Mouse (Mus musculus): ENCODE measurements around the gene Dll4.

The Dll4 gene

GRCm38 (mm10) chr2:119334135-119334534 is 8.6 kb downstream of the Dll4 start:
- in situ Hi-C loops (cut with MboI, MseI), result no loop called here

- in situ Hi-C loops (cut with MboI, MseI), result no loop called here
Measured at GRCm38 (mm10) chr2:119334964-119335525, 9.5 kb downstream of the Dll4 start.

GRCm38 (mm10) chr2:119335535-119335934 is 10.0 kb downstream of the Dll4 start:
- in situ Hi-C loops (cut with MboI, MseI), result no loop called here

GRCm38 (mm10) chr2:119336002-119336401 is 10.4 kb downstream of the Dll4 start:
- in situ Hi-C loops (cut with MboI, MseI), result no loop called here

DNA sequence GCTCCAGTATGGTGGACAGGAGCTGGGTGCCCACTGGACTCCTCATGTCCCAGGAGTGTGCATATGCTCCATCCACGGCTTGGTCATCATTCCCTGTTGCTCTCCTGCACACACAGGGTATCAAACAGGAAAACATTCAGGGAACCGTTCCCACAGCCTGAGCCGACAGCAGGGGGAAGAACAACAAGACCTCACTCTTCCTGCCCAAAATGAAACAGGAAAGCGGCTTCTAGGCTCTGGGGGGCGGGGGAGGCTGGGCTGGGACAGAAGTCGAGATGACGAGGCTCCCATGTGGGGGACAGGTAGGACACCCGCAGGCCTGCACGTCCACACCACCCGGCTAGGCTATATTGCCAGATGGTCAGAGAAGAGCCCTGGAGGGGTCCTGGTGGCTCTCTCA is 10.9 kb downstream of the Dll4 start:
- in situ Hi-C loops (cut with MboI, MseI), result no loop called here

DNA sequence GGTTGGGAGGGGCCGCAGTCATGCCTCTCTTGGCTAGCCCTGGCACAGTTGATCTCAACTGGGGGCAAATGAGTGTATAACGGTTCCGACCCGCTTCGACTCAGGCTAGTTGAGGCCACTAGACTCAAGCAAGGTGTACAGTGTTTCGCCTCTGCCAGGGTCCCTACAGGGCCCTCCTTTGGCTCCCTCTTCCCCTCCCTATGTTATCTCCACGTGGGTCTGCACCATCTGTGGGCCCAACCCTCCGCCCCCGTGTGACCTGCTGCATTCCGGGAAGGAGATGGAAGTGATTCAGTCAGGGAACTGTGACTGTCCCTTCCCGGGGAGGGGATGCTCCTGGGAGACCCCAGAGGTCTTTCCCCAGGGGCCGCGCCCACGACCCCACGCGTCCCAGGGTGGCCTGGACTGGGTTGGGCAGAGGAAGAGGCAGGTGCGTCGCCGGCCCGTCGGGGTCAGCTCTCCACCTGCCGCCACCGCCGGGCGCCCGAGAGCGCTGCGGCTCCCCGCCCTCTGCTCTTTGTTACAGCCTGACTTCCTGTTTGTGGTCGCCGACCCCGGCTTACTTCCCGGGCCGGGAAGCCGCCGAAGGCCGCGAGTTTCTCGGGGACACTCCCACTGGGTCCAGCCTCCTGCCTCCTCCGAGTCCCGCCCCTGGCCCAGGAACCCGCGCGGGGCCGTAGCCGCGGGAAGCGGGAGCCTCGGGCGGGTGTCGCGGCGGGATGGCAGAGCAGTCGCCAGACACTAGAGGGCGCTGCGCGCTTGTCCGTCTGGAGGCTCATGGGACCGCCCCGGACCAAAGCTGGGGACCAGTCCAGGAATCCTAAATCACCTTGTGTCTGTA is 12.1 kb downstream of the Dll4 start:
- in situ Hi-C loops (cut with MboI, MseI), result no loop called here

DNA sequence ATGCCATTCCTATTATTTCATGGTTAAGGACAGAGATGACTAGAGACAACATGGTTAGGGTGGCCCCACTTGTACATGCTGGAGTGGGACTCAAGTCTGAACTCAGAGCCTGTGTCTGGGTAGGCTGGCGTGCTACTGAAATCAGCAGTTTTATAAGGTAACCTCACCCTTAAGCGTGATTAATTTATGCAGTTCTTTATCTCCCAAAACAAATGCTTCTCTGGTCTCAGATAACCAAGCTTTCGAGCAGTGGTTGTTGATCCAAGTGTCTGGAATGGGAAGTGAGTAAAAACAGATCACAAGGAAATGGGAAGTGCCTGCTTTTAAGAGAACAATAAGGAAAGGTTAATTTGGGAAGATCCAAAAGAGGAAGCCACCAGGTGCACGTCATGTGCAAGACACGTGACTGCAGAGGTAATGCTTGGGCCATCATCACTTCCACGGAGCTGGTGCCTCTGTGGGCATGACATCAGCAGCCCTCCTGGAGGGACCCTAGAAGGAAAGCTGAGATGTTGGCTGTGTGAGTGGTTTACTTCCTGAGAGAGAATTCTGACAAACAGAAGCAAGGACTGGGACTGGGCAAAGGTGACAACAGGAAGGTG is 19.1 kb downstream of the Dll4 start:
- in situ Hi-C loops (cut with MboI, MseI), result no loop called here

DNA sequence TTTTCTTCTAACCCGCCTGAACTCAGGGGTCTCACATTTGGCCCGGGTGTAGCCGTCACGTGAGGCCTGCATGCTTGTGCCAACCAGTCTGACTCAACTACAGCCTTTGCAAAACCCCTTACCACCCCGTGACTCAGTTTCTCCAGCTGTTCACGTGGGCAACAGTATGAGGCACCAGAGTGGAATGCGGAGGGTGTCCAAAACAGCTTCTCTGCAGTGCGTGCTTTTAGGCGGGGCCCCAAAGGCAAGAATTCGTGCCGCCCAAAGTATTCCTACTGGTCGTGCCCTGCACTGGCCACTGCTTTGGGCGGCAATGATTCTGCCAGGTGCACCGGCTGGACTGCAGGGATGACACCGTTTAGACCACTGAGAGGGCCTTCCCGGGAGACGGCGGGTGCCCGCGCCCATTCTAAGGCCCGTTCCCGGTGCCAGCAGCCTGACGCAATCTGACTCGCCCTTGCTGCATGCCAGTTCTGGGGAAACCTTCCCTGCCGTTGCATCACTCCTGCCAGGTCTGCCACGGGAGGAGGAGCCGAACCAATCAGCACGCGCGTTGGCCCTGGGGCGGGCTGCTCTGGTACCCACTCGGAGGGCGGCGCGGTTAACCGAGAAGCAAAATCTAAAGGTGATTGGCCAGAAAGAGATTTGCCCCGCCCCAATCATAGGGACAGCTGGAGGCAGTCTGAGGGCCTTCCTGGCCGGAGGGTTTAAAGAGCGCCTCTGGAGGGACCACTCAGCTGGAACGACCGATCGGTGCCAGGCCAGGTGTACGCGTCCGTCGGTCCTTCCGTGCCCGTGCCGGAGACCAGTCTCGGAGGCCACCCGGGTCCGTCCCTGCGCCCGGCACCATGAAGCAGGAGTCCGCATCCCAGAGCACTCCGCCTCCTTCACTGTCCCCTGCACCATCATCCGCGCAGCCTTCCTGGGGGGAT is 25.2 kb downstream of the Dll4 start, which contains the start of gene Chac1:
Gene Chac1, plus strand, starts transcription at position 675 of the 932 bp plus-strand sequence.
- in situ Hi-C loops (cut with MboI, MseI), result no loop called here

GRCm38 (mm10) chr2:119353707-119354106 is 28.1 kb downstream of the Dll4 start:
- in situ Hi-C loops (cut with MboI, MseI), result no loop called here

GRCm38 (mm10) chr2:119355089-119355488 is 29.5 kb downstream of the Dll4 start:
- in situ Hi-C loops (cut with MboI, MseI), result no loop called here

DNA sequence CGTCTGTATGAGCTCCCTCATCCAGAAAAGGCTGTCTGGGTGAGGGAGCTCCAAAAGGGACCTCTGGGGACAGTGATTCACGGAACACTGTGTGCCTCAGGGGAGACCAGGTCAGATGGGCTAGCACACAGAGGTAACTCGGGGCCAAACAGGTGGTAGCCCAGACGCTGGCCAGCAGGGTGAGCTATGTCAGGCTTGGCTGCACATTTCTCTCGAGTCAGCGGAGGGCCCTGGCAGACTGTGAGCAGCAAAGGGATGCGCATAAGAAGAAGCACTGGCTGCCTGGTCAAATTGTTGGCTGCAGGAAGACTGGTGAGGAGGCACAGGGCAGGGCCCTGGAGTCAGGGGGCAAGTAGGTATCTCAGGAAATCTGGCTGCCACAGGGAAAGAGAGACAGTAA is 30.1 kb downstream of the Dll4 start:
- in situ Hi-C loops (cut with MboI, MseI), result no loop called here

DNA sequence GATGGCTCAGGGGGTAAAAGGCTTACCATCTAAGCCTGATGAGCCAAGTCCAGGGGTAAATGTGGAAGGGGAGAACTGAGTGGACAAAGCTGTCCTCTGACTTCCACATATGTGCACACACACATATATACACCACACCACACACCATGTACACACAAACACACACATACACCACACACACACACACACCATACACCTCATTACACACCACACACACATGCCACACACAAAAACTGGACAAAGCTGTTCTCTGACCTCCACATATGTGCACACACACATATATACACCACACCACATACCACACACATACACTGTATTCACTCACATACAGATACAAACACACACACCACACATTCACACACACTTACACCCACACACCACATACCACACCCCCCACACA is 30.7 kb downstream of the Dll4 start:
- in situ Hi-C loops (cut with MboI, MseI), result no loop called here

GRCm38 (mm10) chr2:119356805-119357204 is 31.2 kb downstream of the Dll4 start:
- in situ Hi-C loops (cut with MboI, MseI), result no loop called here

DNA sequence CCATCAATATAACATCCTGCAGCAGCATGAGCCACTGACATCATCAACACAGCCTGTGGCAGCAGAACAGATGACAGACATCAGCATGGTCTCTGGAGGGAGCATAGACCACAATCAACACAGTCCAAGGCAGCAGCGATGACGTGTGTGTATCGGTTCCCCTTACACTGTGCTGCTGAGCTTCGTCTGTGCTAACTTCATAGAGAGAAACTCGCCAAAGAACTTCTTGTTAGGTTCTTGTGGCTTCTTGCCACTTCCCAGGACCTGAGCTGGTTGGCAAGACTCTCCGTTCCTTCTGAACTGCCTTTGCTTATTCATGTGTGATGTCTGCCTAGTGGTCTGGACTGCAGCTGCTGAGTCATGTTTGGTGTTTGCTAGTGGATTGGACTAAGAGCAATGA is 32.7 kb downstream of the Dll4 start:
- in situ Hi-C loops (cut with MboI, MseI), result no loop called here

DNA sequence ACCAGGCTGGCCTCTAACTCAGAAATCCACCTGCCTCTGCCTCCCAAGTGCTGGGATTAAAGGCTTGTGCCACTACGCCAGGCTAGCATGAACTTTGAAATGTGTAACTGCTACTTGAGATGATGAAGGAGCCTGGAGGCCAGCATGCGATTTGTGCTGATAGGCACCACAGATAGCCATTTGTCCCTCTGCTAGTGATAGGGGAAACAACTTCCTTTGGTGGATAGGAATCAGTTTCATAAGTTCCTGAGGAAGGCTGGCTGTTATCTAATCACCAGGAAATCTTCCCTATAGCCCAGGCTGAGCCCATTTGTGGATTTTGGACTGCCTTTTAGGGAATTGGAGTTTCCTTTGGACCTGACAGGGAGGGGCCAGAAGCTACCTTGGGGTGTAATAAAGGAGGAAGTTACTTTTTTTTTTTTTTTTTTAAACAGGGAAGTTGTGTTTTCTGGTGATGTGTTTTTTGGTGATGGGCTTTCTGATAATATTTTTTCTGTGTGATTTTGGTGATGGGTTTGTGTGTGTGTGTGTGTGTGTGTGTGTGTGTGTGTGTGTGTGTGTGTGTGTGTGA is 34.2 kb downstream of the Dll4 start:
- in situ Hi-C loops (cut with MboI, MseI), result no loop called here

DNA sequence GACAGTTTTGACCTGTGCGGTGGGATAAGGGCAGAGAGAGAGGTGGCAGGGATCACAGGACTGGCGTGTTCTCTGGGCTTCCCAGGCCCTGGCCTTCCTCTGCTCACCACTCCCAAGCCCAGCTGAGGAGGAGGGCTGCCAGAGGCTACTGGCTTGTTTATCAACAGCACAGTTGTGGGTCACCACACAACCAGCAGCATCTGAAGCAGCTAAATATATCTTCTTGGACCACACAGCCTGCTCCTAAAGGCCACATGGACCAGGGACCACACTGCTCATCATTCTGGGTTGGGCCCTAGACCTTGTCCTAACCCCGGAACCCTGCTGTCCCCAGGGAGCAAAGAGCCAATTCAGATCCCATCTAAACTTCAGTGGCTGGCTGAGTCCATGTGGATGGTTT is 39.4 kb downstream of the Dll4 start:
- in situ Hi-C loops (cut with MboI, MseI), result no loop called here

DNA sequence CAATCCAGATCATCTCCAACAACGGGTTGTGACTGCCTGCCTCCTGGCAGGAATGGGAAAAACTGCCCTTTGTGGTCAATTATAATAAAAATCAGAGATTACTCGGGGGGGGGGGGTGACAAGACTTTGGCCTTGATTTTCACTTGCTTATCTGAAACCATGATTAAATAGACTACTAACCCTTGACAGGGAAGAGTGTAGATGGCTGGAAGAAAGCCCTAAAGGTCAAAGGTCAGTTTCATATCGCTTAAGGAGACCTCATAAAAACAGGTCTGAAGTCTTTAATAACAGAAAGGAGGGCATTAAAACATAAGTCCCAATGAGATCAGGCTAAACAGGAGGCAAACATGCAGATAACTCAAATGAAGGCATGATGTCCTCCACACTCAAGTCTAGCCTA is 41.8 kb downstream of the Dll4 start:
- in situ Hi-C loops (cut with MboI, MseI), result no loop called here

GRCm38 (mm10) chr2:119370116-119370515 is 44.5 kb downstream of the Dll4 start:
- in situ Hi-C loops (cut with MboI, MseI), result no loop called here

GRCm38 (mm10) chr2:119377286-119377685 is 51.7 kb downstream of the Dll4 start:
- in situ Hi-C loops (cut with MboI, MseI), result no loop called here

GRCm38 (mm10) chr2:119377826-119378225 is 52.2 kb downstream of the Dll4 start:
- in situ Hi-C loops (cut with MboI, MseI), result no loop called here

GRCm38 (mm10) chr2:119379455-119379854 is 53.9 kb downstream of the Dll4 start:
- in situ Hi-C loops (cut with MboI, MseI), result no loop called here

All from regulatory T cell (primary cell).